Mouse (Mus musculus) MEL-GATA-1-ER (cell line): ENCODE data around the gene Atp8b3.

Experiments used
- DNase-seq: peaks from one replicate; pipeline ENCODE4 v3.0.0-alpha.2; 2012; ENCODE audit warnings: low read depth; ENCODE audit errors: extremely low read depth

Gene Atp8b3

GRCm38 (mm10) chr10:80538710-80539394 is at the start of gene Atp8b3:
Gene Atp8b3 (minus strand): TSS chr10:80539124.
- DNase-seq = peak; percentile 92

DNA sequence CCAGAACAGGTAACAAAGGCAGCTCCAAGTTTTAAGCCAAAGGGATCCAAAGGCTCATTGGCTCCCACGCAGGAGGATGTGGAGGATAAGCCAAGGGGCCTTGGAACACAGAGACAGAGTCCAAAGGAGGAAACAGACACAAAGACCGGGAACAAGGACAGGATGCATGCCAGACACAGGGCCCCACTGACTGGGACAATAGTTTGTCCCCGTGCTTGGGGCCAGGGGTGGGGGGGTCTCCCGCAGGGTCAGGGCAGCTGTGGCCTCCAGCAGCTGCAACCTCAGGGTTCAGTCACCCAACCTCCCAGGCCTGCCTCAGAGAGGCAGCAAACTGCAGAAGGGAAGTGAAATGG is 48.4 kb upstream of the Atp8b3 start:
- DNase-seq = no peak

GRCm38 (mm10) chr10:80586407-80587304 is 47.7 kb upstream of the Atp8b3 start:
- no peak for DNase-seq

DNA sequence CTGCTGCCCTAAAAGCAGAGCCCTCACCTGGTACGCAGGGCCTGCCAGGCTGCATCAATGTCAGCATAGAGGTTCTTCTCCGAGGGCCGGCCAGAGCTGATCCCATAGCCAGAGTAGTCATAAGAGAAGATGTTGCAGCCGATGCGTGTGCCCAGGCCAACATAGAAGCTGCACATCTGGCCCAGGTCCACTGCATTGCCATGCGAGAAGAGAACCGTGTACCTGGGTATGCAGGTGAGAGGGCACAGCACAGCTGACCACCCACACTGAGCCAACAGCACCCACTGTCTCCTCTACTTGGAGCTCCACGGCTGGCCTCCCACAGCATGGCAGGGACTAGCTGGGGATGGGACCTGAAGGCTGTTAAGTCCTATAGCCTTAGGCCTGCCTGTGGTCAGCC is 46.7 kb upstream of the Atp8b3 start:
- no peak for DNase-seq

GRCm38 (mm10) chr10:80584642-80585552 is 46.0 kb upstream of the Atp8b3 start:
- no peak for DNase-seq

GRCm38 (mm10) chr10:80584045-80584488 is 45.1 kb upstream of the Atp8b3 start:
- DNase-seq = no peak

DNA sequence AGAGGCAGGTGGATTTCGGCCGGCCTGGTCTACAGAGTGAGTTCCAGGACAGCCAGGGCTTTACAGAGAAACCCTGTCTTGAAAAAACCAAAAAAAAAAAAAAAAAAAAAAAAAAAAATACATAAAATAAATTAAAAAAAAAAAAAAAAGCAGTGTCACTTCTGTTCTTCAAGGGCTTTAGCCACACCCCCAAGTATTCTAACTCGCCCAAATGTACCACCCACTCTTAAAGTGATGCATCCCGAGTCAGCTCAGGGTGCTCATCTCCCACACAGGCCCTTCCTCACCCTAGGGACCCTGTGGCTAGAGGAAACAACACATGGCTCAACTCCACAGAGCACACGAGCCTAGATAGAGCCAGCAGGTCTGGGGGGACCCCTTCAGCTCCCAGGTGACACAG is 44.1 kb upstream of the Atp8b3 start:
- no peak for DNase-seq

DNA sequence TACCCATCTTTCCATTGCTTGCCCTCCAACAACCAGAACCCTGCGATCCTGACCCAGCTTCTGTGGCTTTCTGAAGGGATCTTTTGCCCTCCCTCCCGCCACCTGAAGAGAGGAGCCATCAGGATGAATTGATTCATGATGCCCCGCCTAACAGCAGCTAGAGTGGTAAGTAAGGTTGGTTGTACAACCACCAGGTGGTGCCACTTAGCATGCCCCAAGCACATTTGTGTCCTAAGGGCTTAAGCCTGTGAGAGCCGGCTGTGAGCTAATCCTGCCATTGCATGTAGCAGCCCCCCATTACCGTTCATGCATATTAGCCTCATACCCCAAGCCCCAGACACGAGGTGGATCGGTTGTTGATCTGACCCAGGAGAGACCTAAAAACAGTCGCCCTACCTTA is 40.0 kb upstream of the Atp8b3 start:
- peak; percentile 86 for DNase-seq

DNA sequence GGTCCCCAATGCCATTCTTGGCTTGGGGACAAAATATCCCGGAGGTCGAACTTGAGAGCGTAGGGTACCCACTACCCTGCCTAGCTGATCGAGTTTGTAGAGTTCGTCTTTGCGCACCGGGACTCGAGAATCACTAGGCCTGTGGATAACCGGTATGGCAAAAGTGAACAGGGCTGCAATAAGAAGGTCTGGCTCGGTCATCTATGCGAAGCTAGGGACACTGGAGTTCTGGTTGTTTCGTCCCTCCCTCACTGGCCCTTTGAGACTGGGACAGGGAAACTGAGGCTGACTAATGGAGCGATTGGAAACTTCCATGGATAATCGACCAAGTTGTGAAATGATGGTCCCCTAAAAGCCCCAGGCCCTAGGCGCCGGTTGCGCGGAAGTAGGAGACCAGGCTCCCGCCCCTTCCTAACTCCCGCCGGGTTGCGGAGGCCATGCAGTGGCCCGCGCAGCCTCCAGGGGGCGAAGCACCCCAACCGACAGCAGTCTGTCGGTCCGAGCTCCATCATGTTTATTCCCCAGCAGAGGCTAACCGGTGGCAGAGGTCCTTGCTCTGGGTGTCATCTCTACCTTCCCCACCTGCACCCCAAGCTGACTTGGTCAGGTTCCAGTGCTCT is 39.3 kb upstream of the Atp8b3 start:
- DNase-seq = peak; percentile 71

DNA sequence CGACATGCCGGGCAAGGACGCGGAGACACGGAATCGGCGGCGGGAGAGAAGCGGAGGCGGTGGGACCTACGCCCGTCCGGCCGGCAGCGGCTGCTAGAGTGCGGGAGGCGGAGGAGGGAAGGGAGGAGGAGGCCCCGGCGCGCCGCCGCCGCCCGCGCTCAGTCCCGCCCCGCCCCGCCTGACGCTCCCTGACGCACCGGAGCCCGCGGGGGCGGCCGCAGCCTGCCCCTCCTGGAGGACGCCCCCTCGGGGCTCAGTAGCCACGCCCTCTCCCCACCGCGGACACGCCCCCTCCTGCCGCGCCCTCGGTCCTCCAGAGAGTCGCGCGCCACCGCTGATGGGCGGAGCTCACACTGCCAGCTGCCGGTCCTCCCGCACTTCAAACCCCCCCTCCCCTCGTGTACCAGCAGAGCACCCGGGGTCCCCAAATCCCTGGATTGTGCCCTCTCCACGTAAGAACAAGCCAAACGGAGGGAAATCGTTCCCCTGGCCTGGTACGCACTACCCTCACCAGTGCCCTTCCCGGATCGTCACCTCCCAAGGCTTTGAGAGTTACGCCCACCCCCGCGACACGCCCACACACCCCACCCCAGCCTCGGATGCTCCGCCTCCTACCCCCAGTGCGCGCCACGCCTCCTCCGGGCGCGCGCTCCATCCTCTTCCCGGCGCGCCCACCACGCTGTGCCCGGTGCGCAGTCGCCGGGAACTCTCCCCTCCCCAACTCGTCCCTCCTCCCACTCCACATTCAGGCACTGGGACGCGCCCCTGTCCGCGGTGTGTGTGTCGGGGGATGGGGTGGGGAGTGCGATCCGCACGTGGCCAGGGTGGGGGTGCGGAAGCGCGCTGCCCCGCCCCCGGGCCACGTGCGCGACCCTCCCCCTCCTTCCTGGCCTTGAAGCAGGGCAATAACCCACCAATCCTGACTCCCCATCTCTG is 38.5 kb upstream of the Atp8b3 start, which contains the start of gene Klf16:
Klf16 (minus strand) TSS at position 127 of the 936 bp plus-strand sequence.
- peak; percentile 78 for DNase-seq

DNA sequence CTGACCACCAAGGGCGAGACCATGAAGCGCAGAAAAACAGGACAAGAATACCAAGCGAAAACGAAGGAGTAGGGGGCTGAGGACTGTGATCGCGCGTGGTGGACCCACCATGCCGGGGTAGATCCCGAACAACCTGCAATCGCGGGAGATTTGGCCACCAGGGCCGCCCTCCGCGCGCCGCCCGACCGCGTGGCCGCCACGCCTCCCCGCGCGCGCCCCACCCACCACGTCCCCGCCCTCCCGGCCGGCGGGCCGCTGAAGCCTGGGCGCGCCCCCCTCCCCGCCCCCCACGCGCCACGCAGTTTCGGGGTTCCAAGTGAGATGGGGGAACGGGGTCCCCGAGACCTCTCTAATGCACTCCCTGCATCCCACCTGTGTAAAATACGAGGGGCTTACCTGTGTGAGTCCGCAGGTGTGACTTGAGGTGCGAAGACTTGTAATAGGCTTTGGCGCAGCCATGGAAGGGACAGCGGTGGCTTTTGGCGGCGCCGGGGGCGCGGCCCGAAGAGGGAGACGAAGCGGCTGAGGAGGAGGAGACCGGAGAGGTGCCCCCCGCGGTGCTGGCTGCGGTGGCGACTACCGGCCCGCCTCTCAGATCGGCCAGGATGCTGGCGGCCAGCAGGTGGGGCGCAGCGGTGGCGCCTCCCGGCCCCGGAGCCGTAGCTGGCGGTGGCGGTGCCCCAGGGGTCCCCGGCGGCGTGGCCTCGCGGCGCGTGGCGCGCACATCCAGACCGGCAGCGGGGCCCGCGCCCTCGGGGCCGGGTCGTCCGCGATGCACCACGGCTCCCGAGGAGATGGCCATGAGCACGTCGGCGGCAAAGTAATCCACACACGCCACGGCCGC is 37.6 kb upstream of the Atp8b3 start:
- DNase-seq = peak; percentile 37

DNA sequence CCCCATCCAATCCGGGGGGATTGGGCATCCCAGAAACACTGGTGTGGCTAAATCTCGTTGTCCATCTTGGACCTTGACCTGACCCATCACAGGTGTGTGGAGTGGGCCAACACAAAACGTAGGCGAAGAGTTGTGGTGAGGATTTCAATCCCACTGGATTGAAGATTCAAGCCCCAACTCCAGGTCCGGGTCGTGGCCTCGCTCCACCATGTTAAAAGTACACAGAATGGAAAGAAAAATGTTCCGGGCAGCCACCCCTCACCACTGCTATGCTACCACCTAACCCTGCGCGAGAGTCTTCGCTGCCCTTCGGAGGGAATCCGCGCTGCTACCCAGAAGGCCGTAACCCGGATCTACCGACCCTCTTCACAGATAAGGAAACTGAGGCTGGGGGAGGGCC is 37.0 kb upstream of the Atp8b3 start:
- DNase-seq = peak; percentile 39

DNA sequence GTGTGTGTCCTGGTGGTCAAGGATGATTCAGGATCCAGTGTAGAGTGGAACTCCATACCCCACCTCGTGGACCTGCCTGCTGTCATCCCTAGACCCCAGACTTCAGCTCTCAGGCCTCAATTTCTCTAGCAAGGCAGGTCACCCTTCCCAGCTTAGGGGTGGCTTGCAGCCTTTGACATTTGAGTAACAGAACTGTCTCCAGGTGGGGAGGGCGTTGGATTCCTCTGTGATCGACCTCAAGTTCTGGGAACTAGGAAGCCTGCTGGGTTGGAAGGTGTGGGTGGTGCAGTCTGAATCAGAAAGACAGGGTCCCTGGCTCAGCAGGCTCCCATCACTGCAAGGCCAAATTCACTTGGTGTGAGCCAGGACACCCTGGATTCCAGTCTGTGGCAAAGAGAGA is 36.0 kb upstream of the Atp8b3 start:
- DNase-seq = no peak

- DNase-seq = no peak
Observed at GRCm38 (mm10) chr10:80573944-80574343, 35.0 kb upstream of the Atp8b3 start.

GRCm38 (mm10) chr10:80572477-80572876 is 33.6 kb upstream of the Atp8b3 start:
- DNase-seq = peak; percentile 46

GRCm38 (mm10) chr10:80570871-80571836 is 32.2 kb upstream of the Atp8b3 start:
- DNase-seq = peak; percentile 52

- DNase-seq = no peak
Observed at GRCm38 (mm10) chr10:80570419-80570818, 31.5 kb upstream of the Atp8b3 start.

GRCm38 (mm10) chr10:80569664-80570066 is 30.7 kb upstream of the Atp8b3 start:
- peak; percentile 67 for DNase-seq
